Mouse (Mus musculus): Measurements from ENCODE around the gene Zfp341.

Zfp341 gene

GRCm38 (mm10) chr2:154589051-154589450 is 24.0 kb upstream of the Zfp341 start:
- no peak for DNase-seq

- no peak for DNase-seq
Measured at GRCm38 (mm10) chr2:154591239-154591638, 21.9 kb upstream of the Zfp341 start.

- peak; percentile 70 for DNase-seq
Measured at GRCm38 (mm10) chr2:154593025-154593424, 20.1 kb upstream of the Zfp341 start.

GRCm38 (mm10) chr2:154595775-154596174 is 17.3 kb upstream of the Zfp341 start:
- no peak for DNase-seq

GRCm38 (mm10) chr2:154597399-154597798 is 15.7 kb upstream of the Zfp341 start:
- no peak for DNase-seq

GRCm38 (mm10) chr2:154600586-154600985 is 12.5 kb upstream of the Zfp341 start:
- DNase-seq, result no peak

- no peak for DNase-seq
Measured at GRCm38 (mm10) chr2:154601324-154601723, 11.8 kb upstream of the Zfp341 start.

GRCm38 (mm10) chr2:154603007-154603637 is 10.0 kb upstream of the Zfp341 start:
- DNase-seq, result no peak

- DNase-seq, result peak; percentile 99
Measured at GRCm38 (mm10) chr2:154603638-154604153, 9.4 kb upstream of the Zfp341 start, which contains the start of gene Pxmp4. Gene Pxmp4 (minus strand): TSS chr2:154603708.

GRCm38 (mm10) chr2:154604156-154604555 is 8.9 kb upstream of the Zfp341 start:
- DNase-seq, result no peak

- DNase-seq, result no peak
Measured at GRCm38 (mm10) chr2:154606965-154607364, 6.1 kb upstream of the Zfp341 start.

GRCm38 (mm10) chr2:154609050-154609767 is 3.9 kb upstream of the Zfp341 start:
- DNase-seq, result no peak

- no peak for DNase-seq
Measured at GRCm38 (mm10) chr2:154614841-154615576, 1.9 kb downstream of the Zfp341 start.

- DNase-seq, result no peak
Measured at GRCm38 (mm10) chr2:154615674-154616073, 2.6 kb downstream of the Zfp341 start.

GRCm38 (mm10) chr2:154617061-154617460 is 4.0 kb downstream of the Zfp341 start:
- no peak for DNase-seq

GRCm38 (mm10) chr2:154621684-154622083 is 8.6 kb downstream of the Zfp341 start:
- DNase-seq, result no peak

GRCm38 (mm10) chr2:154624137-154624536 is 11.0 kb downstream of the Zfp341 start:
- no peak for DNase-seq

GRCm38 (mm10) chr2:154630531-154630930 is 17.4 kb downstream of the Zfp341 start:
- no peak for DNase-seq

- no peak for DNase-seq
Measured at GRCm38 (mm10) chr2:154632203-154632780, 19.2 kb downstream of the Zfp341 start.

- no peak for DNase-seq
Measured at GRCm38 (mm10) chr2:154633039-154633742, 20.1 kb downstream of the Zfp341 start.

GRCm38 (mm10) chr2:154633876-154634644 is 21.0 kb downstream of the Zfp341 start:
- DNase-seq, result no peak

GRCm38 (mm10) chr2:154635826-154636225 is 22.7 kb downstream of the Zfp341 start:
- no peak for DNase-seq

All from lung, postnatal 10 days (tissue).